Mouse (Mus musculus) kidney, embryonic 16.5 days (tissue): ENCODE results near the gene Hadh. TPM values are rescaled to one million over a fixed set of nuclear protein-coding genes. Genes with fewer than 3 reads are reported as not detected.

Source experiments
- ATAC-seq: fragments of 200-750 bp; cut with Nextera tagmentation; 2 replicates; pipeline ENCODE4 v1.8.0; 2017; ENCODE audit warnings: moderate TSS enrichment; ENCODE audit not compliant: low FRiP score, low TSS enrichment
- H3K27ac ChIP-seq: fragments of 300-500 bp; sonication (generic); 2 replicates; pipeline ENCODE4 v1.5.1; 2014; ENCODE audit warnings: low read length
- H3K27me3 ChIP-seq: fragments of 300-500 bp; sonication (generic); 2 replicates; pipeline ENCODE4 v1.6.1; 2014; ENCODE audit warnings: low read length, control low read depth, mixed read lengths; ENCODE audit not compliant: insufficient read depth
- H3K36me3 ChIP-seq: fragments of 300-500 bp; sonication (generic); 2 replicates; pipeline ENCODE4 v1.6.1; 2014; ENCODE audit warnings: low read length, control low read depth, mixed read lengths; ENCODE audit not compliant: insufficient read depth
- H3K4me1 ChIP-seq: fragments of 300-500 bp; sonication (generic); 2 replicates; pipeline ENCODE4 v1.6.1; 2014; ENCODE audit warnings: low read length, control low read depth, mixed read lengths; ENCODE audit not compliant: insufficient read depth
- H3K4me2 ChIP-seq: fragments of 300-500 bp; sonication (generic); replicated peaks from 2 replicates; pipeline ENCODE4 v1.6.1; 2014; ENCODE audit warnings: low read depth, low read length
- H3K4me3 ChIP-seq: fragments of 300-500 bp; sonication (generic); 2 replicates; pipeline ENCODE4 v1.5.1; 2014; ENCODE audit warnings: mild to moderate bottlenecking, low read length
- H3K9ac ChIP-seq: fragments of 300-500 bp; sonication (generic); replicated peaks from 2 replicates; pipeline ENCODE4 v1.6.1; 2014; ENCODE audit warnings: low read length
- H3K9me3 ChIP-seq: fragments of 300-500 bp; sonication (generic); 2 replicates; pipeline ENCODE4 v1.6.1; 2016; ENCODE audit warnings: low read length, control low read depth
- WGBS: fragments of 180-500 bp; shearing (Covaris S2); extraction: QIAGEN DNeasy Blood & Tissue Kit; methylation state at CpG from one replicate; pipeline ENCODE4 v1.1.7; 2014; 5-methylcytosine and 5-hydroxymethylcytosine counted together
- polyA plus RNA-seq: library from polyadenylated mRNA; unstranded; fragments of >200 nt; fragmentation: Nextera tagmentation; extraction: Ambion mirVana; gene quantifications from 2 replicates; pipeline ENCODE4 v1.2.1, GENCODE M21; 2015

Hadh gene
- polyA plus RNA-seq, 1 experiment from 2014 or later, result 132 TPM

DNA sequence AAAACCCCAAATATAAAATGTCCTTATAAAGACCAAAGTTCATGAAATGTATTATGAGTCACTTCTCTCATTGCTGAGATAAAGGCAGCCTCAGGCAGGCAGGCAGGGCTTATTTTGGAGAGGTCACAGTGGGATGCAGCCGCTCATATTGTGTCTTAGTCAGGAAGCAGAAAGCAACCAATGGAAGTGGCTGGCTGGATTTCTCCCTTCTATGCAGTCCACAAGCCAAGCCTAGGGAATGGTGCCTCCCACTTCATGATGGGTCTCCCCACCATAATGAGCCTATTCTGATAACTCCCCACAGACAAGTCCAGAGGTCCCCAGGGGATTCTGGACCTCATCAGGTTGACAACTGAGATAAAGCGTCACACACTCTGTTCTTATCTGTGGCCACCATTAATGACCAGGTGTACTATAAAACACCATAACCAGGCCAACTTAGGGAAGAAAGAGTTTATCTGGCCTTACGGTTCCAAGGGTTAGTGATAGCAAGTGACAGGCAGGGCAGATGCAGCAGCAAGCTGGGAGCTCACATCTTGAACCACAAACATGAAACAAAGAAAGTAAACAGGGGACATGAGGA lies 16.4 kb downstream of the Hadh start:
- Histone ChIP-seq H3K27ac (no peak overlapping the region), H3K4me3 (no peak overlapping the region), H3K4me1 (no peaks in the 10 kb centered on the region), H3K27me3 (no peaks in the 10 kb centered on the region), H3K36me3 (peaks cover 14% of the 10 kb centered on the region), H3K9me3 (peaks cover 7% of the 10 kb centered on the region), H3K4me2 (no peak overlapping the region), H3K9ac (no peak overlapping the region)
- 95% methylated on average over 3 of the region's 3 CpGs for WGBS
- ATAC-seq, result no peak

DNA sequence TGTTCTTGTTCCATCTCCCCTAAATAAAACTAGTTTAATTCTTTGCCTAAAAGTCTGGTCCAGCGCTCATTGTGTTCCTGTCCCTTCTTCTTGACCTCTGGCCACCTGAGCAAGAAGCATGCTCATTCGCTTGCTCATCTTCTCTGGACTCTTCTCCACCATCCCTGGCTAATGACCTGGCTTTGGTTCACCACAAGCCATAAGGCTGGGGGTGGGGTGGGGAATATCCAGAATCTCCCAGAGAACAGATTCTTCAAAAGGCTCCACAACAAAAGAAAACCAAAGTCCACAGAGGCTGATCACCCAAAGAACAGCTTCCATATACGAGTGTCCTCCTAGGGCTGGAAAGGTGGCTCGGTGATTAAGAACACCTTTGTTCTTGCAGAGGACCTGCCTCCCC lies 16.9 kb downstream of the Hadh start:
- H3K27ac ChIP-seq, result no peak overlapping the region
- H3K36me3 ChIP-seq, result peaks cover 14% of the 10 kb centered on the region
- no peaks in the 10 kb centered on the region for H3K27me3 ChIP-seq
- H3K4me1 ChIP-seq, result no peaks in the 10 kb centered on the region
- H3K9me3 ChIP-seq, result peaks cover 5% of the 10 kb centered on the region; the same call in 1 of the 2 replicates
- no peak overlapping the region for H3K9ac ChIP-seq
- H3K4me3 ChIP-seq, result no peak overlapping the region
- WGBS, result 97% methylated on average over 4 of the region's 4 CpGs
- no peak for ATAC-seq
- H3K4me2 ChIP-seq, result no peak overlapping the region

DNA sequence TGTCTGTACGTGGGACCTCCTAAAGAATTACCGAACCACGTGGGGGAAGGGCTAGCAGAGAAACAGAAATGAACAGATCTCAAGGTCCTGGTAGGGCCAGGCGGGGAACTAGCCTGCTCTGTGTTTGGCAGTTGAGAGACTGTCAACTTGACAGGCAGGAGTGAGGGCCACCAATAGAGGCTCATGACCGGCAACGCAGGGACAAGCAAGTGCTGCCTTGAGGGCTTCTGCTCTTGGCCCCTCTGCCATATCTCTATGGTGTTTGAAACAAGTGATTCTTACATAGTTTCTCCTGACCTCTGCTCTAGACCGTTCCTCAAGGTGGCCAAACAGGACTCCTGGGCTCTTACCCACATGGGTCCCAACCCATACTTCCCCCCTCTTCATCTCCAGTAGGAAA lies 20.3 kb downstream of the Hadh start:
- Histone ChIP-seq H3K9me3 (peaks cover 5% of the 10 kb centered on the region; the same call in 1 of the 2 replicates), H3K27me3 (no peaks in the 10 kb centered on the region), H3K27ac (no peak overlapping the region), H3K4me2 (no peak overlapping the region), H3K9ac (no peak overlapping the region), H3K4me1 (no peaks in the 10 kb centered on the region), H3K36me3 (peaks cover 32% of the 10 kb centered on the region), H3K4me3 (no peak overlapping the region)
- 91% methylated on average over 7 of the region's 7 CpGs for WGBS
- no peak for ATAC-seq

DNA sequence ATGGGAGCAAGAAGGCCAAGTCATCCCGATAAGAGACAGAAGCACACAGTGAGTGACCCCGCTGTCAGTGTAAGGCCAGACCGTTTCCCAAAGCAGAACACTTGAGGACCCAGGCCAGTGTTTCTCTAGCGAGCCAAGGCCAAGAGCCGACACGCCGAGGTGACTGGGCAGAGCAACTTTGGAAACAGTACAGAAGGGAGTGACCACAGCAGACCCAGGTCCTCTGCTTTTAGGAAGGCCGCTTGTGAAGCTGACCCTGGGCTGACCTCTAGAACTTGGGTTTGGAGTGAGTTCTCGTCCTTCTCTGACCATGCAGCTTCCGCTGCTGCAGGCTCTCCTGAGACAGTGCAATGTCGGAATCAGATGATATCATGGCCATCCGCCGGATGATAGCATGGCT lies 20.9 kb downstream of the Hadh start:
- Histone ChIP-seq H3K4me3 (no peak overlapping the region), H3K27ac (no peak overlapping the region), H3K9ac (no peak overlapping the region), H3K27me3 (no peaks in the 10 kb centered on the region), H3K4me2 (no peak overlapping the region), H3K9me3 (peaks cover 5% of the 10 kb centered on the region; the same call in 1 of the 2 replicates), H3K4me1 (no peaks in the 10 kb centered on the region), H3K36me3 (peaks cover 32% of the 10 kb centered on the region)
- no peak for ATAC-seq
- 85% methylated on average over 13 of the region's 13 CpGs for WGBS

DNA sequence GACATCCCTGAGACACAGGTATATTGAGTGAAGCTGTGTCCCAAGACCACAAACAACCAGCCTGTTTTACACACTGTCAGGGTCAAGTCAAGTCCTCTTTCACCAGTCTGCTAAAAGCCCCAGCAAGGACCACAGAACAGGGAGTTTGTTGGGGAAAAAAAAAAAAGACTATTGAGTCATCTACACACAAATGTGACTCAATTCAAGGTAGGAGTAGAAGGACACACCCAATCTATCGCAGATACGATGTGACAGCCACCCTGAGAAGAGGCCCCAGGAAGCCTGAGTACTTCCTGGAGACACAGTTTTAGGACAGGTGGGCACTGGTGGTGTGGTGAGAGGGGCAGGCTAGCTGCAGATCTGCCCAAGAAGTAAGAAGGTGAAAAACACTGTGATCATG lies 21.6 kb downstream of the Hadh start:
- no peak overlapping the region for H3K4me3 ChIP-seq
- 77% methylated on average over 2 of the region's 2 CpGs for WGBS
- H3K27ac ChIP-seq, result no peak overlapping the region
- H3K4me1 ChIP-seq, result no peaks in the 10 kb centered on the region
- ATAC-seq, result no peak
- peaks cover 5% of the 10 kb centered on the region; the same call in 1 of the 2 replicates for H3K9me3 ChIP-seq
- no peak overlapping the region for H3K9ac ChIP-seq
- no peak overlapping the region for H3K4me2 ChIP-seq
- H3K27me3 ChIP-seq, result no peaks in the 10 kb centered on the region
- peaks cover 32% of the 10 kb centered on the region for H3K36me3 ChIP-seq

DNA sequence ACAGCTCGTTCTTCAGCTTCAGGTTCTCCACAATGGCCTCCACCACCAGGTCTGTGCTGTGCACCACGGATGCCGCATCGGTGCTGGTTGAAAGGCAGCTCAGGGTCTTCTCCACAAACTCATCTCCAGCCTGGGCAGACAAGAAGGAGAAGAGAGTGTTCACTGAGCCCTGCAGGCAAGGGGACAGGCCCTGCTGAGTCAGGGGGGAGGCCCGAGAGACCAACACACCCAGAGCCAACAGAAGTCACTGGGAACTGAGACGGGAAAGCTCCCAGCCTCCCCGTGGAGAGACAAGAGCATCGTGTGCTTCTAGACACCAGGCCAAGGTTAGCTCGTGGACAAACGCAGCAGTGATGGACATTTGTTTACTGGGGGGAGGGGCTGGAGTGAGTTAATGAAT lies 23.5 kb downstream of the Hadh start:
- no peak overlapping the region for H3K4me3 ChIP-seq
- ATAC-seq, result no peak
- H3K27ac ChIP-seq, result no peak overlapping the region
- H3K9ac ChIP-seq, result no peak overlapping the region
- H3K4me2 ChIP-seq, result no peak overlapping the region
- peaks cover 27% of the 10 kb centered on the region for H3K36me3 ChIP-seq
- H3K27me3 ChIP-seq, result no peaks in the 10 kb centered on the region
- H3K4me1 ChIP-seq, result no peaks in the 10 kb centered on the region
- peaks cover under 1% of the 10 kb centered on the region; the same call in 1 of the 2 replicates for H3K9me3 ChIP-seq
- WGBS, result 77% methylated on average over 10 of the region's 10 CpGs

DNA sequence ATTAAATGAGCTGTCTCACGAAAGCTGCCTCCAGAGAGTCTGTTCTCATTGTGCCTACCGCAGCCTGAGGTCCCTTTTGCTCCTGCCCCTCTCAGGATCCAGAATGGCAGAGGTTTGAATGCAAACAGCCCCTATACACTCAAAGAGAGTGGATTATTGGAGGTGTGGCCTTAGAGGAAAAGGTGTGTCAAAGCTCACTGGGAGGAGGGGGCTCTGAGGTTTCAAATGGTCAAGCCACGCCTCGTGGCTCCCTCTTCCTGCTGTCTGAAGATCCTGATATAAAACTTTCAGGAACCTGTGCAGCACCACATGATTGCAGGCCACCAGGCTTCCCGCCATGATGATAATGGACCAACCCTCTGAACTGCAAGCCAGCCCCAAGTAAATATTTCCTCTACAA lies 24.1 kb downstream of the Hadh start:
- H3K4me3 ChIP-seq, result no peak overlapping the region
- H3K4me2 ChIP-seq, result no peak overlapping the region
- H3K36me3 ChIP-seq, result peaks cover 27% of the 10 kb centered on the region
- no peaks in the 10 kb centered on the region for H3K4me1 ChIP-seq
- H3K27ac ChIP-seq, result no peak overlapping the region
- 85% methylated on average over 5 of the region's 5 CpGs for WGBS
- no peaks in the 10 kb centered on the region for H3K9me3 ChIP-seq
- H3K9ac ChIP-seq, result no peak overlapping the region
- ATAC-seq, result no peak
- H3K27me3 ChIP-seq, result no peaks in the 10 kb centered on the region

DNA sequence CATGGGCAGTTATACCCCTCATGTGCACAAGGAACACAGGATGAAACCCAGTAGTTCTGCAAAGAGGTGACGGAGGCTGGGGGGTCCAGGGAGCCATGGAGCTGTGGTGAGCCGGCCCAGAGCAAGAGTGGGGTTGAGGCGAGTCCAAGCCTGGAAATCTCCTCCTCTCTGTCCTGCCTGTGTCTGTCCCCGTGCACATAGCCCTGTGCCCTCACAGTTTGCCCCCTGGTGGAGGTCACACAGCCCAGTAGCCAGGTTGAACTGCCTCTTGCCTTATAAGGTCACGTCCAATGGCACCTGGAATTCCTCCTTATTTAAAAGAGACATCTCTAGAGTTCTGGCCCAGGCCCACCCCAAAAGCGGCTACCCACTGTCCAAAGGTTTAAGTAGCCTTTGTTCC lies 24.5 kb downstream of the Hadh start:
- Histone ChIP-seq H3K27ac (no peak overlapping the region), H3K27me3 (no peaks in the 10 kb centered on the region), H3K4me3 (no peak overlapping the region), H3K9me3 (no peaks in the 10 kb centered on the region), H3K36me3 (peaks cover 29% of the 10 kb centered on the region), H3K9ac (no peak overlapping the region), H3K4me1 (no peaks in the 10 kb centered on the region), H3K4me2 (no peak overlapping the region)
- ATAC-seq, result peak; percentile 43; the same call in 1 of the 2 replicates
- WGBS, result 71% methylated on average over 6 of the region's 6 CpGs

DNA sequence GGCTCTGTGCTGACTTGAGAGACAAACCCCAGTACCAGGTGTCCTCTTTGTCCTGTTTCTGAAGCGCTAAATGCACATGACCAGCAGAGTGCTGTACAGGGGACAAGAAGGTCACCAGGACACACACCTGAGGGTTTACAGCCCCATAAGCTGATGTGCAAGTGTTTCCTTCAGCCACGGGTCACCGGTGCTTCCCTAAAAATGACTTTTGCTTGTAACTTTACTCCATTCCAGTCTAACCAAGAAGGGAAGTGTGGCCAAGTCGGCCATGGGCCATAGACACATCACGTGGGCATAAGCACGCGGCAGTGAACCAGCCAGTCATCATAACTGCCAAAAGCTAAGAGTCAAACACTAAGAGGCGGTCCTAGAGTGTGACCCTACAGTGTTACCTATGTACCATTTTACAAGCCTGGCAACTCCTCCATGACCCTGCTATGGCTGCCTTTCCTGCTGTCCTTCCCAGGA lies 25.3 kb downstream of the Hadh start:
- H3K27me3 ChIP-seq, result no peaks in the 10 kb centered on the region
- 88% methylated on average over 8 of the region's 8 CpGs for WGBS
- H3K4me1 ChIP-seq, result no peaks in the 10 kb centered on the region
- H3K4me3 ChIP-seq, result no peak overlapping the region
- peaks cover 25% of the 10 kb centered on the region for H3K36me3 ChIP-seq
- no peaks in the 10 kb centered on the region for H3K9me3 ChIP-seq
- H3K4me2 ChIP-seq, result no peak overlapping the region
- H3K27ac ChIP-seq, result no peak overlapping the region
- peak; percentile 26; the same call in 1 of the 2 replicates for ATAC-seq
- H3K9ac ChIP-seq, result no peak overlapping the region

DNA sequence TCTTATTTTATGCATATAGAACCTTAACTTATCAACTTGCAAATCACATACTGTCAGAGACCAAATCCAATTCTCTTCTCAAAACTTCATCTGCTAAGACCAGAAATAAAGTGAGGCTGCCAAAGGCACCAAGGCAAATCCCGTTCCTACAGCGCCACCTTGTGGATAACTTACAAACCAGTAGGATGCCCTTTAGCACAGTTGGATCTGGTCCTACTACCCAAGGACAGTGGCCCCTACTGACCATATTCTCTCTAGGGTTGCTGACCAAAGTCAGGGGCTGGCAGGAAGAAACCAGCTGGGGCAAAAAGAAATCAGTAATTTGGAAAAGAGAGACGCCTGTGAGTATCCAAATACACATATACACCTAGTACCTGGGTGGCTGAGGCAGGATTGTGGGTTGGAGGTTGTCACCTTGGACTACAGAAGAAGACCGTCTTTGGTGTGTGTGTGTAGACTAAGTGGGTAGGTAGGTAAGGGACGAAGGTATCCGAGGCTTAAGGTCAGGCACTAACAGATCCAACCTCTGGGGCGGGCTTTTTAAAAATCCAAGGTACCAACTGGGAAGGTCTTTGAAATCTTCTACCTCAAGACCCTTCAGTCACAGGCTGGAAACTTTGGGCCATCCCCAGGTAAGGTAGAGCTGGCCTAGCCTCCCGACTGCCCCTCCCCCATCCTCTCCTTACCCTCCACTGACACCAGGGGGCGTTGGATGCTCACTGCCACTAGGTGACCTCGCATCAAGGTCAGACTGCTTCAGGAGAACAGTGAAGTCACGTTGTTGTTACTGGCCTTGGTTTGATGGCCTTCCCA lies 25.9 kb downstream of the Hadh start:
- peaks cover 25% of the 10 kb centered on the region for H3K36me3 ChIP-seq
- peak; percentile 40; the same call in 1 of the 2 replicates for ATAC-seq
- no peak overlapping the region for H3K9ac ChIP-seq
- no peak overlapping the region for H3K4me3 ChIP-seq
- H3K27ac ChIP-seq, result no peak overlapping the region
- H3K27me3 ChIP-seq, result no peaks in the 10 kb centered on the region
- no peaks in the 10 kb centered on the region for H3K4me1 ChIP-seq
- no peak overlapping the region for H3K4me2 ChIP-seq
- no peaks in the 10 kb centered on the region for H3K9me3 ChIP-seq
- WGBS, result 59% methylated on average over 11 of the region's 11 CpGs
